Mouse (Mus musculus) testis, postnatal 10 days (tissue): ENCODE results near the gene Slc30a2.
"Not testable (repeated sequence)": the region's sequence is repeated elsewhere in the genome, so short reads cannot be mapped to it uniquely, and the experiment has no call there.

Experiments
- DNase-seq: peaks from one replicate; pipeline ENCODE4 v3.0.0; 2021; ENCODE audit warnings: low spot score

The Slc30a2 gene

GRCm38 (mm10) chr4:134321524-134321923 lies 21.5 kb upstream of the Slc30a2 start:
- DNase-seq, result no peak

GRCm38 (mm10) chr4:134324655-134325054 lies 18.3 kb upstream of the Slc30a2 start:
- DNase-seq, result no peak

GRCm38 (mm10) chr4:134326859-134327530 lies 16.0 kb upstream of the Slc30a2 start:
- DNase-seq, result no peak

- no peak for DNase-seq
These were observed 14.8 kb upstream of the Slc30a2 start for GRCm38 (mm10) chr4:134328151-134328550.

GRCm38 (mm10) chr4:134328832-134329231 lies 14.1 kb upstream of the Slc30a2 start:
- DNase-seq, result no peak

GRCm38 (mm10) chr4:134330281-134330680 lies 12.7 kb upstream of the Slc30a2 start:
- no peak for DNase-seq

GRCm38 (mm10) chr4:134341231-134341630 lies 1.8 kb upstream of the Slc30a2 start:
- DNase-seq, result not testable (repeated sequence)

GRCm38 (mm10) chr4:134342213-134342779 lies 685 bp upstream of the Slc30a2 start:
- no peak for DNase-seq

- no peak for DNase-seq
These were observed 1.6 kb downstream of the Slc30a2 start for GRCm38 (mm10) chr4:134344620-134345019.

- no peak for DNase-seq
These were observed 2.8 kb downstream of the Slc30a2 start for GRCm38 (mm10) chr4:134345802-134346201.

GRCm38 (mm10) chr4:134348078-134348477 lies 5.1 kb downstream of the Slc30a2 start:
- no peak for DNase-seq

DNA sequence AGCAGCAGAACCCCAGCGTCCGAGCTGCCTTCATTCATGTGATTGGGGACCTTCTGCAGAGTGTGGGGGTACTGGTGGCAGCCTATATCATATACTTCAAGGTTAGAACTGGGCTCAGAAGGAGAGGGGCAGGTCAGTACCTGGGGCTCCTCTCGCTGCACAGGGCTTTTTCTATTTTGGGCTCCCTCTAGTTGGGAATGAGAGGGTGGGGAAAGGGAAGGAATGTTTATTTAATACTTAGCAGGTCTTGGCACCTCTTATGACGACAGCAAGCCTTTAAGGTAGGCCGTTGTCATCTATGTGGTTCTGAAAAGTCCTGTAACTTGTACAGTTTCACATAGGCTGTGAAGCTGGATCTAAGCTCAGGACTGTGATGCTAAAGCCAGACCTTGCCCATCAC lies 5.6 kb downstream of the Slc30a2 start:
- no peak for DNase-seq

DNA sequence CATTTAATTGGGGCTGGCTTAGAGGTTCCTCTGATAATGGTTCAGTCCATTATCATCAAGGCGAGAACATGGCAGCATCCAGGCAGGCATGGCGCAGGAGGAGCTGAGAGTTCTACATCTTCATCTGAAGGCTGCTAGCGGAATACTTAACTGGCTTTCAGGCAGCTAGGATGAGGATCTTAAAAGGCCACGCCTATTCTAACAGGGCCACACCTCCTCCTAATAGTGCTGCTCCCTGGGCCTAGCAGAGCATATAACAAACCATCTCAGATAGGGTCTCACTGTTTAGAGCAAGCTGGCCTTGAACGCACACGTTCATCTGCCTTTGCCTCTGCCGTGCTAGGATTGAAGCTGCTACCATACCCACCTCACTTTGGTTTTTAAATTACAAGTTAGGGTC lies 6.8 kb downstream of the Slc30a2 start:
- no peak for DNase-seq

GRCm38 (mm10) chr4:134350641-134351040 lies 7.7 kb downstream of the Slc30a2 start:
- DNase-seq, result no peak

- DNase-seq, result peak; percentile 73
These were observed 8.6 kb downstream of the Slc30a2 start for GRCm38 (mm10) chr4:134351329-134352260.

- DNase-seq, result no peak
These were observed 9.3 kb downstream of the Slc30a2 start for GRCm38 (mm10) chr4:134352261-134352707.

GRCm38 (mm10) chr4:134352929-134353328 lies 9.9 kb downstream of the Slc30a2 start:
- DNase-seq, result no peak

DNA sequence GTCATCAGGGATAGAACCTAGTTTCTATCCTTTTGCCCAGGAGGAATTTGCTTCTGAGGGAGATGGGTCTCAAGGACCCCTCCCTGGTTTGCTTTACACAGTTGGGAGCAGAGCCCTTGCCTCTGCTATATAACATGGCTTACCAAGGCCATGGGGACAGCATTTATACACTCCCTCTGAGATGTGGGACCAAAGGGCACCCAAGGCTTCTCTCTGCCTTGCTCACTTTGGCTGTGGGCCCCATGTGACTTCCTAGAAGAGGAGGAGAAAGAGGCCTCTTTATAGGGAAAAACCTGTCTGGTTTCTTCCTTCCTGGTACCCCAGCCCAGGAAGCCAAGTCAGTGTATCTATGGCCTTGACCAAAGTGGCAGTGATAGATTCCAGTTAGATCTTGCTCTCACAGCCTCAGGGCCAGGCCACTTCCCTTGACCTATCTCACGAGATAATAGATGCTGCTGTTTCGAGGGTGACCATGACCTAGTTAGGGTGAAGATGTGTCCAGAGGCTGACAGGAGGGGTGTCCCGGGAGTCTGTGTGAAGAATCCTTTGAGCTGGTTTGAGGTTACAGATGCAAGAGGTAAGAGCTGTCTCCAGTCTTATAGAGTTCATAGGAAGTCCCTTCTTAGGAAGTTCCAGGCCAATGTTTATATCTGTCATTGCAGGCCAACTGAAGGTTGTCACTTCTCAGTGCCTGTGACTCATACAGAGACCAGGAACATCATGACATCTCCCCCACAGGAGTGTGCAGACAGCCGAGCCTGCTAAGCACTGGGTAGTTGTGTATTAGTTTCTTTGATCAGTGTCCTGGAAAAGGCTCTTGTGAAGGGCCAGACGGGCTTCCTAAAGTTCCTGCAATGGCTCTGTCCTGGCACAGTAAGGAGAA lies 10.8 kb downstream of the Slc30a2 start:
- DNase-seq, result no peak

GRCm38 (mm10) chr4:134355841-134356452 lies 13.0 kb downstream of the Slc30a2 start:
- peak; percentile 84 for DNase-seq

GRCm38 (mm10) chr4:134356591-134357460 lies 13.8 kb downstream of the Slc30a2 start:
- peak; percentile 91 for DNase-seq
